Mouse (Mus musculus): ENCODE data around the gene Elovl6. TPM values are rescaled to one million over a fixed set of nuclear protein-coding genes. Genes with fewer than 3 reads are reported as not detected.

The Elovl6 gene
- total RNA-seq, 1 experiment from 2014 or later, result 1.7 TPM

GRCm38 (mm10) chr3:129589705-129590104 is 57.5 kb downstream of the Elovl6 start:
- no peak for ATAC-seq (ENCODE audit: extremely low read depth, insufficient number of reproducible peaks, low FRiP score, poor library complexity, severe bottlenecking)

GRCm38 (mm10) chr3:129590548-129591226 is 58.5 kb downstream of the Elovl6 start:
- ATAC-seq (ENCODE audit: extremely low read depth, insufficient number of reproducible peaks, low FRiP score, poor library complexity, severe bottlenecking), result peak; percentile 65; the same call in 1 of the 2 replicates

- ATAC-seq (ENCODE audit: extremely low read depth, insufficient number of reproducible peaks, low FRiP score, poor library complexity, severe bottlenecking), result no peak
These were observed 59.1 kb downstream of the Elovl6 start for GRCm38 (mm10) chr3:129591251-129591650.

GRCm38 (mm10) chr3:129591761-129592160 is 59.6 kb downstream of the Elovl6 start:
- ATAC-seq (ENCODE audit: extremely low read depth, insufficient number of reproducible peaks, low FRiP score, poor library complexity, severe bottlenecking), result no peak

GRCm38 (mm10) chr3:129593001-129593400 is 60.8 kb downstream of the Elovl6 start:
- no peak for ATAC-seq (ENCODE audit: extremely low read depth, insufficient number of reproducible peaks, low FRiP score, poor library complexity, severe bottlenecking)

- ATAC-seq (ENCODE audit: extremely low read depth, insufficient number of reproducible peaks, low FRiP score, poor library complexity, severe bottlenecking), result no peak
These were observed 61.6 kb downstream of the Elovl6 start for GRCm38 (mm10) chr3:129593735-129594134.

- ATAC-seq (ENCODE audit: extremely low read depth, insufficient number of reproducible peaks, low FRiP score, poor library complexity, severe bottlenecking), result no peak
These were observed 63.9 kb downstream of the Elovl6 start for GRCm38 (mm10) chr3:129596098-129596497.

- peak; percentile 37; the same call in 1 of the 2 replicates for ATAC-seq (ENCODE audit: extremely low read depth, insufficient number of reproducible peaks, low FRiP score, poor library complexity, severe bottlenecking)
These were observed 70.1 kb downstream of the Elovl6 start for GRCm38 (mm10) chr3:129602289-129602688.

GRCm38 (mm10) chr3:129605487-129605886 is 73.3 kb downstream of the Elovl6 start:
- ATAC-seq (ENCODE audit: extremely low read depth, insufficient number of reproducible peaks, low FRiP score, poor library complexity, severe bottlenecking), result no peak

- no peak for ATAC-seq (ENCODE audit: extremely low read depth, insufficient number of reproducible peaks, low FRiP score, poor library complexity, severe bottlenecking)
These were observed 73.8 kb downstream of the Elovl6 start for GRCm38 (mm10) chr3:129605934-129606333.

GRCm38 (mm10) chr3:129611626-129612025 is 79.5 kb downstream of the Elovl6 start:
- ATAC-seq (ENCODE audit: extremely low read depth, insufficient number of reproducible peaks, low FRiP score, poor library complexity, severe bottlenecking), result no peak

GRCm38 (mm10) chr3:129612311-129613097 is 80.3 kb downstream of the Elovl6 start:
- ATAC-seq (ENCODE audit: extremely low read depth, insufficient number of reproducible peaks, low FRiP score, poor library complexity, severe bottlenecking), result peak; percentile 78

GRCm38 (mm10) chr3:129613756-129614155 is 81.6 kb downstream of the Elovl6 start:
- peak; percentile 45 for ATAC-seq (ENCODE audit: extremely low read depth, insufficient number of reproducible peaks, low FRiP score, poor library complexity, severe bottlenecking)

- no peak for ATAC-seq (ENCODE audit: extremely low read depth, insufficient number of reproducible peaks, low FRiP score, poor library complexity, severe bottlenecking)
These were observed 82.1 kb downstream of the Elovl6 start for GRCm38 (mm10) chr3:129614216-129614615.

- ATAC-seq (ENCODE audit: extremely low read depth, insufficient number of reproducible peaks, low FRiP score, poor library complexity, severe bottlenecking), result no peak
These were observed 85.3 kb downstream of the Elovl6 start for GRCm38 (mm10) chr3:129617450-129617849.

GRCm38 (mm10) chr3:129619194-129619775 is 87.1 kb downstream of the Elovl6 start:
- ATAC-seq (ENCODE audit: extremely low read depth, insufficient number of reproducible peaks, low FRiP score, poor library complexity, severe bottlenecking), result no peak

- no peak for ATAC-seq (ENCODE audit: extremely low read depth, insufficient number of reproducible peaks, low FRiP score, poor library complexity, severe bottlenecking)
These were observed 88.6 kb downstream of the Elovl6 start for GRCm38 (mm10) chr3:129620802-129621201.

- ATAC-seq (ENCODE audit: extremely low read depth, insufficient number of reproducible peaks, low FRiP score, poor library complexity, severe bottlenecking), result no peak
These were observed 89.1 kb downstream of the Elovl6 start for GRCm38 (mm10) chr3:129621255-129621654.

GRCm38 (mm10) chr3:129622120-129622519 is 90.0 kb downstream of the Elovl6 start:
- ATAC-seq (ENCODE audit: extremely low read depth, insufficient number of reproducible peaks, low FRiP score, poor library complexity, severe bottlenecking), result no peak

GRCm38 (mm10) chr3:129622705-129623104 is 90.5 kb downstream of the Elovl6 start:
- ATAC-seq (ENCODE audit: extremely low read depth, insufficient number of reproducible peaks, low FRiP score, poor library complexity, severe bottlenecking), result no peak
